Mouse (Mus musculus) megakaryocyte, embryonic 14.5 days (primary cell): ENCODE measurements at regions not wholly inside any gene's neighbourhood (a gene's known extent, or its start where the extent isn't known, plus 50 kb on each side); places are given as distances from the start of the nearest gene placed in this dataset.
"Not testable (repeated sequence)": the region's sequence is repeated elsewhere in the genome, so short reads cannot be mapped to it uniquely, and the experiment has no call there.

ENCODE experiments used
- H3K27me3 ChIP-seq: replicated peaks from 2 replicates; pipeline ENCODE3; 2012; ENCODE audit warnings: inconsistent platforms
- H3K36me3 ChIP-seq: replicated peaks from 2 replicates; pipeline ENCODE3; 2012; ENCODE audit warnings: low read length, inconsistent platforms, mixed read lengths
- H3K4me1 ChIP-seq: 2 replicates; pipeline ENCODE4 v1.6.1; 2012; ENCODE audit warnings: inconsistent platforms
- H3K4me3 ChIP-seq: replicated peaks from 2 replicates; pipeline ENCODE3; 2012; ENCODE audit warnings: moderate library complexity, mild to moderate bottlenecking, inconsistent platforms
- H3K9me3 ChIP-seq: 2 replicates; pipeline ENCODE4 v1.6.1; 2012; ENCODE audit warnings: inconsistent platforms
- FLI1 ChIP-seq: IDR thresholded peaks from 2 replicates; pipeline ENCODE4 v1.6.1; 2012; ENCODE audit warnings: low read length, inconsistent platforms, mixed read lengths
- GATA1 ChIP-seq: IDR thresholded peaks from 3 replicates; pipeline ENCODE4 v1.6.1; 2012; ENCODE audit warnings: mixed read lengths, low read length, inconsistent platforms, borderline replicate concordance

DNA sequence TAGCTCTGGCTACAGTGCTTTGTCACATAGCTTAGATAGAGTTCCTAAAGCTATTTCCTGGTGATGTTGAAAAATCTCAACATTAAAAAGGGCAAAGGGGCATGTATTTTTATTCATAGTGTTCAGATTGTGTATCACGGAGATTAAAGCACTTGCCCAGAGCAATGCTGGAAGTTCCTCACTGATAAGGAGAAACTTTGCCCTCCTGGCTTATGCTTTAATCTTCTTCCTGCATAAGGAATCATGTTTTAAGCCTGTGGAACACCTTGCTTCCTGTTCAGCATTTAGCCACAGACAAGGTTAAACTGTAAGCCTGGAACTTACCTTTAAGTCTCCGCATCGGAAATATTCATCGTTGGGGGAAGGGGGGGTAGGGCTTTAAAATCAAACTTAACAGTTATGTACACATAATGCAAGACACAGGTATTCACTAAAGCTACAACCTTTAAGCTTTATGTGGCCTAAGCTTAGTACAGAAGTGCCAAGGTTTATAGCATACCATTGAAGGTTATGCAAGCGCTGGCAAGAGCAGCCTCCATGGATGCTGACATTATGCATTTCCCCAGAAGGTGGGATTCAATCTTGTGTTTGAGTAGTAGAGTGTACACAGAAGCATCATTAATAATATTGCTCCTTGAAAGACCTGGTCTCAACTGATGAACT is 655.5 kb upstream of the Adam24 start:
- H3K27me3 ChIP-seq: no peaks in the 10 kb centered on the region
- no peaks in the 10 kb centered on the region for H3K36me3 ChIP-seq
- H3K4me1 ChIP-seq: no peaks in the 10 kb centered on the region
- TF ChIP-seq FLI1 (no peak), GATA1 (no peak)
- no peak overlapping the region for H3K4me3 ChIP-seq
- H3K9me3 ChIP-seq: peaks cover 17% of the 10 kb centered on the region

DNA sequence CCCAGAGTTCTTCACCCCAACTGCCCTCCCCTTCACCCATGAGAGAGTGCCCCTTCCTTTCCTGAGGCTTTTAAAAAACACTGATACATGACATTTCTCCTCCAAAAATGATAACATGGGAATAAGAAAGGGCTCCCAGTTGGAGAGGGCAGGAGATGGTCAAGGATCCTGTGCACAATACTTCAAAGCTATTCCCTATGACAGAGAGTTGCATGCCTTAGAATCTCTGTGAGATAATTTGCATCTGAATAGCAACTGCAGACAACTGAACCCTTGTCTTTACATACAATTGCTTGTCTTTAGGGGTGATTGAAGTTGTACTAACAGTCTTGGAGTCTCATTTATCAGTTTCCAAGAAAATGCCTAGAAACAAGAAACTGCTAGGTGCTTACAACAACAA is 610.7 kb upstream of the Adam24 start:
- no peaks in the 10 kb centered on the region for H3K9me3 ChIP-seq
- no peak overlapping the region for H3K4me3 ChIP-seq
- no peaks in the 10 kb centered on the region for H3K36me3 ChIP-seq
- no peaks in the 10 kb centered on the region for H3K4me1 ChIP-seq
- H3K27me3 ChIP-seq: no peaks in the 10 kb centered on the region
- TF ChIP-seq GATA1: no peak
- no peak for TF ChIP-seq FLI1

DNA sequence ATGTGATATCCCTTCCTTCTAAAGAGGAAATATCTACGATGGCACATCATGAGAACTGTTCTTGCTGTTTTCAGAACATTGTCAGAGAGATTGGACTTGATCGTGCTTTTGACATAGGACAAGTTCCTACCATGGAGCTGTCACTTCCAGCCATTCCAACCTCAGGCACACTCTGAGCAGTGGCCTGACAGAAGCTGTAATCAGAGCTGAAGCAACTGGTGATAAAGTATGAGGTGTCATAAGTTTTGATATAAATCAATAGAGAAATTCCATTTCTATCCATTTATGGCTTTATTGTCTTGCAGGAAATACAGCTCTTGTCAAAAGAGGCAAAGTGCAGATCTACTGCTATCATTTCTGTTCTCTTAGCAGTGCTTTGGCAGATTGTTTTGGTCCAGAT is 603.7 kb upstream of the Adam24 start:
- TF ChIP-seq GATA1: no peak
- TF ChIP-seq FLI1: no peak
- Histone ChIP-seq H3K4me1 (no peaks in the 10 kb centered on the region), H3K9me3 (peaks cover 5% of the 10 kb centered on the region), H3K27me3 (no peaks in the 10 kb centered on the region), H3K4me3 (no peak overlapping the region), H3K36me3 (no peaks in the 10 kb centered on the region)

DNA sequence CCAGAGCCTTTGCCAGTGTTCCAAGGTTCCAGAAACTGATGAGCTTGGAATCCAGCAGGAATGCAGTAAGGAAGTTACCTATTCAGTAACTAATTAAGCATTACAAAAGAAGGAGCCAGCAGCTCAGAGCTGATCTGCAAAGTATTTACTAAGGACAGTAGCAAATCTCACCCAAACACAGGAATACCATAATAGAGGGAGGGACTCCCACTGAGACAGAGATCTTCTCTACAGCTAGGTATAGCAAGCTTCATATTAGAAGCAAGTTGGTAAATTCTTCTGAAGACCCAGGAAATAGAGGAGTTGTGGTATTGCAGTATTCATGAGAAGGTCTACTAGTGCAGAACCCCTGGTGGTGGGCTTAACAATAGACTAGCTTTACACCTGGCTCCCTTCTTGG is 593.9 kb upstream of the Adam24 start:
- not testable (repeated sequence) for H3K9me3 ChIP-seq, H3K27me3 ChIP-seq, H3K36me3 ChIP-seq, H3K4me1 ChIP-seq, H3K4me3 ChIP-seq

DNA sequence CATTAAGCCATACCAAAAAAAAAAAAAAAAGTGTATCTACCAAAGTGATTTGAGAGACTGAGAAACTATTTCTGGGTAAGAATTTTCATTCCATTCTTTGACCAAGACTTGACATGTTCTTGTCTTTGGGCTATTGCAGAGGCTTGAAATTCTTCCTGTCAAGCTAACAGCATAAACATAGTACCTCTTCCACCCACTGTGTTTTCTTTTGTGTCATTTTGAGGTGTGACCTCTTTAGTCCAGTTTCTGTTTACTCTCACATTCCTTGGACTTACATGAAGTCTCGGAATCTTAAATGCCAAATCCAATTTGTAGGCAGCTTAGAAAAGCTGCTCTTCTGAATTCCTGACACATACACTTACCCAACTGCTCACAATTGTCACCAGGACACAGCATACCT is 590.7 kb upstream of the Adam24 start:
- Histone ChIP-seq H3K9me3 (no peaks in the 10 kb centered on the region), H3K27me3 (no peaks in the 10 kb centered on the region), H3K4me3 (no peak overlapping the region), H3K4me1 (no peaks in the 10 kb centered on the region), H3K36me3 (no peaks in the 10 kb centered on the region)
- TF ChIP-seq GATA1 (no peak), FLI1 (no peak)

DNA sequence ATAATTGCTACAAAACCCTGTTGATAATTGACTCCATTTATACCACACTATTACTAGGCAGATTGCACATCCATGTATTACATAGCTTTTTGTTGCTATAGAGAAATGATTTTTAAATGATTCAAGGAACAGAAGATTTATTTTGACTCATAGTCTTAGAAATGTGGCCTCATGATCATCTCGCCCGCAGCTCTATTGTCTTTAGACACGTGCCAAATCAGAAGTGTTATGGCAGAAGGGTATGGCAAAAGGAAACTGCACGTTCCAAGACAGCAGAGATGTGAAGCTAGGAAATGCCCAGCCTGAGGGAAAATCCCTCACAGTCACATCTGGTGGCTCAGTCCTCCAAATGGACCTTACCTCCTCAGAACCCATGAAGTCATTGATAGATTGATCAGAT is 585.5 kb upstream of the Adam24 start:
- Histone ChIP-seq H3K4me3 (no peak overlapping the region), H3K27me3 (no peaks in the 10 kb centered on the region), H3K4me1 (no peaks in the 10 kb centered on the region), H3K36me3 (no peaks in the 10 kb centered on the region), H3K9me3 (no peaks in the 10 kb centered on the region)
- TF ChIP-seq FLI1 (no peak), GATA1 (no peak)

DNA sequence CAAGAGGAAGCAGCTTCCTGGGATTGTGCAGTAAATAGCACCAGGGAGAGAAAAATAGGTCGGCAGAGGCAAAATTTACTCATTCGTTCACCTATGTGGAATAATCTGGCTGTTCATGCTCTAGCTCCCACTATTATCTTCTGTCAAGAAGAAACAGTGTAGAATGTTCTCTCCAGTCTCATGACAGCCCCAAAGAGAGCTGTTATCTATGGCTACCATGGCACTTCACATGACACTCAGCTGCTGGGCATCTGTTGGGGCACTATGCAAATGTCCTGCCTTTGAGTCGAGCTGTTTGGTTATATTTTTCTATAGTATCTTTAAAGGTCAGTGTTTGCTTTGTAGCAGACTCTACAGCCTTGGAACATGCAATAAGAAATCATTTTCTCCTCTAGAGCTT is 550.5 kb upstream of the Adam24 start:
- Histone ChIP-seq H3K36me3 (no peaks in the 10 kb centered on the region), H3K27me3 (no peaks in the 10 kb centered on the region), H3K4me1 (no peaks in the 10 kb centered on the region), H3K4me3 (no peak overlapping the region), H3K9me3 (no peaks in the 10 kb centered on the region)
- TF ChIP-seq FLI1 (no peak), GATA1 (no peak)

DNA sequence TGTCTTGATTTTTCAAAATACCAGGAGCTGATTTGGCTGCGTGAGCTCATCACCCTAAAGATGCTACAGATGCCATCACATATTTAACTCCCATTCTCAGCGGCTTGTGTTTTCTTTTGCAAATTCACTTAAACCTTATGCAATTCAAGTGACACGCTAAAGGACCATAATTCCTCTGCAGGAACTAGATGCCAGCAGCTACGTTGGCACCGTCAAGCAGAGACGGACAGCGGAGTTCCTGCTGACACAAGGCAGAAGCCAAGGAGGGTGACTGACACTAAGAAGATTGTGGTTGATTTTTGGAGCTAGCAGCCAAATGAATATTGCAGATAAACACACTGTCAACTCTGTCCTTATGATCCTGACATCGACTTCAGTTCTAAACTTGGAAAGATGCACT is 547.7 kb upstream of the Adam24 start:
- Histone ChIP-seq H3K36me3 (no peaks in the 10 kb centered on the region), H3K27me3 (no peaks in the 10 kb centered on the region), H3K4me3 (no peak overlapping the region), H3K9me3 (no peaks in the 10 kb centered on the region), H3K4me1 (no peaks in the 10 kb centered on the region)
- no peak for TF ChIP-seq GATA1
- no peak for TF ChIP-seq FLI1

DNA sequence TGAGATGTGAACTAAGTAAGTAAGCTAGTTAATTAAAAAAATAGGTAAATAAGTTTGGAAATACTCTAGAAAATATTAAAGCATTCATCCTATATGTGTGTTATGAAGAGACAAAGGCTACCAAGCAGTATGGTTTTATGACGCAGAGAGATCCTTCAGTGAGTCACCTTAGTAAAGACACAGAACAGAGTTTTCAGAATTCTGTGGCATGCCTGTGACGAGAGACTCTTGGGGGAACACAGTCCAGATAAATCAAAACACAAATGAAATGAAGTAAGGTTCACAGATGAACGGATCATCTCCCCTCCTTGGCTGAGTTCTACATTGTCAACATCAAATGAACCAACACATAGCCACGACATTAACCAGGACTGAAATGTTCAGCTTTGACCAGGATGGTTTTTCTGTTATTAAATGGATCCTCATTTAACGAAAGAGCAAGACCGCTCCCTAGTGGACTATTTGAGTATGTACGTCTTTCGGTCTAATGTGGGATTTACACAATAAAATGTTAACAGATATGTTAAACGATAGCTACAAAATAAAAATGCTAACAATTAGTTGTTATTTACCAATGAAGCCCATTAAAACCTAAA is 542.1 kb upstream of the Adam24 start:
- Histone ChIP-seq H3K36me3 (no peaks in the 10 kb centered on the region), H3K4me3 (no peak overlapping the region), H3K27me3 (no peaks in the 10 kb centered on the region), H3K9me3 (no peaks in the 10 kb centered on the region), H3K4me1 (no peaks in the 10 kb centered on the region)
- TF ChIP-seq GATA1 (no peak), FLI1 (no peak)

DNA sequence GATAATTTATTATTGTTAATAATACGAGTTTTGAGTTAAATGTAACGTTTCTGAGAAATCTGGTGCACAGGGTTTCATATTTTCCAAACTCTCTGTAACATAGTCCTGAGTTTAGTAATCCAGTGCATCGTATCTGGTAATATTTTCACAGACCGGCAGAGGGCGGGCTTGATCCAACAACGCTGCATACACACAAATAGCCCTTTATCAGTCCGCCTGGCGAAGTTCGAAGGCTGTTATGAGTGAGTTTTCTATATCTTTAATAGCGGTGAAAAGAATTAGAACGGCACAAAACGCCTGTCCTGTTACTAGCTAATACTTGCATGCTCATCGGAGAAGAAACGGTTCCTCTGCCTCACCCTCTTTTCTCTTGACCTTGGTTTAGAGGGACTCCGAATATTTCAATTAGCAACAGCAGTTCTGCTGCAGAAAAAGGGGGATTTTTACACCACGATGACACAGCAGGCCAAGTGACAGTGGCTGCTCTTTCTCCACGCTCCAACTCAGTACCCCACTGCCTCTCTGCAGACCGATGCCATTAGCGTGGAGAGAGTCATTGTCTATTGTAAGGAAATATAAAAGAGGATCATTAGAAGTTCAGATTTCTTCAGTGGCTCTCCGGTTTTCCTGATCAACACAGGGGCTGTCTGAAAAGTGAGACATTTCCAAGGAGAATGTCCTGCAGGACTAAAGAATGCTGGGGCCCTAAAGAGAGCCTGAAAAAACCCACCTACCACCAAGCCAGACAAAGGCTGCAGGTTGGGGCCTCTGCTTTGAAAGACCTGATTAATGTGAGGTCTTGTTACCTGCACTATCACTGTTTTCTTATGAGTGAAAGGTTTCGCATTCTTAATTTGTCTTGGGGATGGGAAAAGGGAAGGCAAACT is 523.7 kb upstream of the Adam24 start:
- H3K4me1 ChIP-seq: peaks cover 4% of the 10 kb centered on the region; the same call in 1 of the 2 replicates
- peak overlapping the region; percentile 46 for H3K4me3 ChIP-seq
- TF ChIP-seq FLI1 (no peak), GATA1 (no peak)
- no peaks in the 10 kb centered on the region for H3K36me3 ChIP-seq
- no peaks in the 10 kb centered on the region for H3K27me3 ChIP-seq
- H3K9me3 ChIP-seq: no peaks in the 10 kb centered on the region
